Mouse (Mus musculus): ENCODE results near the gene Elof1. TPM values are rescaled to one million over a fixed set of nuclear protein-coding genes. Genes with fewer than 3 reads are reported as not detected.
A peak's percentile ranks its signal among the peaks of the same experiment; 100 is the strongest.

The Elof1 gene
- polyA plus RNA-seq, 1 experiment from 2014 or later = 119 TPM

GRCm38 (mm10) chr9:22116086-22116485 is 886 bp downstream of the Elof1 start:
- no peaks in the 10 kb centered on the region for H3K27me3 ChIP-seq (ENCODE audit: control insufficient read depth, insufficient read depth, low read length)
- 10% methylated on average over 15 of the region's 15 CpGs for WGBS
- peak; percentile 51 for DNase-seq (ENCODE audit: low spot score)

GRCm38 (mm10) chr9:22115635-22116034 is 1.3 kb downstream of the Elof1 start:
- TF ChIP-seq CTCF (IDR thresholded peaks at IDR 0.05; ENCODE audit: low read depth) = no peak
- H3K36me3 ChIP-seq (ENCODE audit: control insufficient read depth, insufficient read depth, low read length) = peaks cover 9% of the 10 kb centered on the region; the same call in 1 of the 2 replicates
- no peaks in the 10 kb centered on the region for H3K27me3 ChIP-seq (ENCODE audit: control insufficient read depth, insufficient read depth, low read length)
- H3K27ac ChIP-seq (replicated peaks) = no peak overlapping the region
- no peaks in the 10 kb centered on the region for H3K9me3 ChIP-seq (ENCODE audit: control insufficient read depth, low read length)
- DNase-seq (ENCODE audit: low spot score) (no peak), ATAC-seq (ENCODE audit: low FRiP score, low TSS enrichment) (no peak)
- H3K4me3 ChIP-seq (ENCODE audit: low read depth, low read length) = peak overlapping the region; percentile 84; the same call in 1 of the 2 replicates
- H3K9ac ChIP-seq (ENCODE audit: low read length) = peak overlapping the region; percentile 88; the same call in 1 of the 2 replicates
- peak overlapping the region; percentile 86; the same call in 1 of the 2 replicates for H3K4me2 ChIP-seq (replicated peaks; ENCODE audit: low read depth)
- 79% methylated on average over 4 of the region's 4 CpGs for WGBS
- no peaks in the 10 kb centered on the region for H3K4me1 ChIP-seq (replicated peaks; ENCODE audit: control insufficient read depth, insufficient read depth)

More at GRCm38 (mm10) chr9:22116086-22116485, 886 bp downstream of the Elof1 start:
- TF ChIP-seq EP300 (optimal IDR thresholded peaks at IDR 0.05) (no peak), CTCF (IDR thresholded peaks at IDR 0.05; ENCODE audit: low read depth) (no peak)
- H3K36me3 ChIP-seq (ENCODE audit: control insufficient read depth, insufficient read depth, low read length) = peaks cover 6% of the 10 kb centered on the region; the same call in 1 of the 2 replicates
- peak overlapping the region; percentile 84 for H3K4me3 ChIP-seq (ENCODE audit: low read depth, low read length)
- no peaks in the 10 kb centered on the region for H3K4me1 ChIP-seq (replicated peaks; ENCODE audit: control insufficient read depth, insufficient read depth)
- H3K9ac ChIP-seq (ENCODE audit: low read length) = peak overlapping the region; percentile 88
- H3K27ac ChIP-seq (replicated peaks) = 0 out of 2 replicates have a peak overlapping the region, but pooled peaks have one; percentile 80
- H3K9me3 ChIP-seq (ENCODE audit: control insufficient read depth, low read length) = no peaks in the 10 kb centered on the region
- ATAC-seq (ENCODE audit: low FRiP score, low TSS enrichment) = no peak
- peak overlapping the region; percentile 86 for H3K4me2 ChIP-seq (replicated peaks; ENCODE audit: low read depth)

GRCm38 (mm10) chr9:22108194-22108593 is 8.8 kb downstream of the Elof1 start:
- H3K4me1 ChIP-seq (replicated peaks; ENCODE audit: control insufficient read depth, insufficient read depth) = no peaks in the 10 kb centered on the region
- DNase-seq (ENCODE audit: low spot score) (no peak), ATAC-seq (ENCODE audit: low FRiP score, low TSS enrichment) (no peak)
- H3K9me3 ChIP-seq (ENCODE audit: control insufficient read depth, low read length) = no peaks in the 10 kb centered on the region
- no peaks in the 10 kb centered on the region for H3K27me3 ChIP-seq (ENCODE audit: control insufficient read depth, insufficient read depth, low read length)
- H3K4me2 ChIP-seq (replicated peaks; ENCODE audit: low read depth) = no peak overlapping the region
- H3K36me3 ChIP-seq (ENCODE audit: control insufficient read depth, insufficient read depth, low read length) = peaks cover 10% of the 10 kb centered on the region; the same call in 1 of the 2 replicates
- TF ChIP-seq EP300 (optimal IDR thresholded peaks at IDR 0.05) (no peak), CTCF (IDR thresholded peaks at IDR 0.05; ENCODE audit: low read depth) (no peak)
- H3K4me3 ChIP-seq (ENCODE audit: low read depth, low read length) = no peak overlapping the region
- H3K27ac ChIP-seq (replicated peaks) = no peak overlapping the region
- 85% methylated on average over 9 of the region's 9 CpGs for WGBS
- H3K9ac ChIP-seq (ENCODE audit: low read length) = no peak overlapping the region

GRCm38 (mm10) chr9:22099922-22100321 is 17.1 kb downstream of the Elof1 start:
- Histone ChIP-seq H3K9me3 (ENCODE audit: control insufficient read depth, low read length) (no peaks in the 10 kb centered on the region), H3K4me3 (ENCODE audit: low read depth, low read length) (peak overlapping the region; percentile 31), H3K27ac (replicated peaks) (peak overlapping the region; percentile 88), H3K9ac (ENCODE audit: low read length) (peak overlapping the region; percentile 60), H3K4me1 (replicated peaks; ENCODE audit: control insufficient read depth, insufficient read depth) (no peaks in the 10 kb centered on the region), H3K4me2 (replicated peaks; ENCODE audit: low read depth) (peak overlapping the region; percentile 46), H3K36me3 (ENCODE audit: control insufficient read depth, insufficient read depth, low read length) (no peaks in the 10 kb centered on the region), H3K27me3 (ENCODE audit: control insufficient read depth, insufficient read depth, low read length) (no peaks in the 10 kb centered on the region)
- 3% methylated on average over 17 of the region's 18 CpGs for WGBS
- DNase-seq (ENCODE audit: low spot score) = peak; percentile 24
- peak; percentile 57; the same call in 1 of the 2 replicates for ATAC-seq (ENCODE audit: low FRiP score, low TSS enrichment)
- TF ChIP-seq CTCF (IDR thresholded peaks at IDR 0.05; ENCODE audit: low read depth) = no peak
- TF ChIP-seq EP300 (optimal IDR thresholded peaks at IDR 0.05) = no peak

GRCm38 (mm10) chr9:22098993-22099696 is 17.8 kb downstream of the Elof1 start, which contains the start of gene Cnn1:
TSS of gene Cnn1 (plus strand) at chr9:22099216.
- Histone ChIP-seq H3K36me3 (ENCODE audit: control insufficient read depth, insufficient read depth, low read length) (no peaks in the 10 kb centered on the region), H3K4me2 (replicated peaks; ENCODE audit: low read depth) (peak within 1 kb of the TSS; percentile 46), H3K9me3 (ENCODE audit: control insufficient read depth, low read length) (no peaks in the 10 kb centered on the region), H3K27me3 (ENCODE audit: control insufficient read depth, insufficient read depth, low read length) (no peaks in the 10 kb centered on the region), H3K9ac (ENCODE audit: low read length) (peak within 1 kb of the TSS; percentile 60), H3K27ac (replicated peaks) (peak within 1 kb of the TSS; percentile 88), H3K4me3 (ENCODE audit: low read depth, low read length) (peak within 1 kb of the TSS; percentile 31), H3K4me1 (replicated peaks; ENCODE audit: control insufficient read depth, insufficient read depth) (no peaks in the 10 kb centered on the region)
- TF ChIP-seq CTCF (IDR thresholded peaks at IDR 0.05; ENCODE audit: low read depth) (no peak), EP300 (optimal IDR thresholded peaks at IDR 0.05) (no peak)
- 7% methylated on average over 14 of the region's 14 CpGs for WGBS
- DNase-seq (ENCODE audit: low spot score) (peak; percentile 58), ATAC-seq (ENCODE audit: low FRiP score, low TSS enrichment) (peak; percentile 67)

- TF ChIP-seq CTCF (IDR thresholded peaks at IDR 0.05; ENCODE audit: low read depth) (peak; percentile 84), EP300 (optimal IDR thresholded peaks at IDR 0.05) (no peak)
- peak; percentile 93 for DNase-seq (ENCODE audit: low spot score)
- no peaks in the 10 kb centered on the region for H3K27me3 ChIP-seq (ENCODE audit: control insufficient read depth, insufficient read depth, low read length)
- H3K4me1 ChIP-seq (replicated peaks; ENCODE audit: control insufficient read depth, insufficient read depth) = no peaks in the 10 kb centered on the region
- WGBS = under 1% methylated on average over 24 of the region's 24 CpGs
- no peaks in the 10 kb centered on the region for H3K36me3 ChIP-seq (ENCODE audit: control insufficient read depth, insufficient read depth, low read length)
- H3K9me3 ChIP-seq (ENCODE audit: control insufficient read depth, low read length) = no peaks in the 10 kb centered on the region
- H3K9ac ChIP-seq (ENCODE audit: low read length) = peak overlapping the region; percentile 61
- peak overlapping the region; percentile 22; the same call in 1 of the 2 replicates for H3K4me3 ChIP-seq (ENCODE audit: low read depth, low read length)
- H3K4me2 ChIP-seq (replicated peaks; ENCODE audit: low read depth) = peak overlapping the region; percentile 56
- peak; percentile 87 for ATAC-seq (ENCODE audit: low FRiP score, low TSS enrichment)
- no peak overlapping the region; the same call in 1 of the 2 replicates for H3K27ac ChIP-seq (replicated peaks)
Observed at GRCm38 (mm10) chr9:22095854-22096307, 21.1 kb downstream of the Elof1 start.

All from stomach, postnatal 0 days (tissue).